Mouse (Mus musculus) intestine, postnatal 0 days (tissue): ENCODE data around the gene Krt90. TPM values are rescaled to one million over a fixed set of nuclear protein-coding genes. Genes with fewer than 3 reads are reported as not detected.
A peak's percentile ranks its signal among the peaks of the same experiment; 100 is the strongest.
"Not testable (repeated sequence)": the region's sequence is repeated elsewhere in the genome, so short reads cannot be mapped to it uniquely, and the experiment has no call there.

Experiments used
- ATAC-seq: fragments of 200-750 bp; cut with Nextera tagmentation; 2 replicates; pipeline ENCODE4 v1.8.0; 2017; ENCODE audit warnings: mild to moderate bottlenecking, moderate TSS enrichment, moderate library complexity
- H3K27ac ChIP-seq: fragments of 300-500 bp; sonication (generic); 2 replicates; pipeline ENCODE4 v1.5.1; 2014; ENCODE audit warnings: mild to moderate bottlenecking, low read depth, low read length, moderate library complexity
- H3K27me3 ChIP-seq: fragments of 300-500 bp; sonication (generic); replicated peaks from 2 replicates; pipeline ENCODE4 v1.6.1; 2014; ENCODE audit warnings: low read length, mixed read lengths; ENCODE audit not compliant: control insufficient read depth, insufficient read depth
- H3K36me3 ChIP-seq: fragments of 300-500 bp; sonication (generic); 2 replicates; pipeline ENCODE4 v1.6.1; 2014; ENCODE audit warnings: mild to moderate bottlenecking, moderate library complexity; ENCODE audit not compliant: control insufficient read depth, insufficient read depth
- H3K4me1 ChIP-seq: fragments of 300-500 bp; sonication (generic); replicated peaks from 2 replicates; pipeline ENCODE4 v1.6.1; 2014; ENCODE audit warnings: antibody characterized with exemption, low read length, mixed read lengths; ENCODE audit not compliant: control insufficient read depth, insufficient read depth
- H3K4me2 ChIP-seq: fragments of 300-500 bp; sonication (generic); replicated peaks from 2 replicates; pipeline ENCODE4 v1.6.1; 2014; ENCODE audit warnings: low read depth, mild to moderate bottlenecking, moderate library complexity
- H3K4me3 ChIP-seq: fragments of 300-500 bp; sonication (generic); 2 replicates; pipeline ENCODE4 v1.5.1; 2014; ENCODE audit warnings: low read depth, low read length
- H3K9ac ChIP-seq: fragments of 300-500 bp; sonication (generic); 2 replicates; pipeline ENCODE4 v1.6.1; 2014; ENCODE audit warnings: mild to moderate bottlenecking, low read depth, low read length
- H3K9me3 ChIP-seq: fragments of 300-500 bp; sonication (generic); 2 replicates; pipeline ENCODE4 v1.6.1; 2016; ENCODE audit warnings: mixed run types; ENCODE audit not compliant: control insufficient read depth
- CTCF ChIP-seq: sonication (generic); IDR thresholded peaks from 2 replicates; pipeline ENCODE4 v1.5.1; 2016; ENCODE audit warnings: low read depth, mild to moderate bottlenecking, control low read depth, antibody characterized with exemption, moderate library complexity
- WGBS: fragments of 180-500 bp; shearing (Covaris S2); extraction: QIAGEN DNeasy Blood & Tissue Kit; methylation state at CpG from one replicate; pipeline ENCODE4 v1.1.7; 2014; 5-methylcytosine and 5-hydroxymethylcytosine counted together
- microRNA-seq: library from miRNA; unstranded; fragments of <30 nt; microRNA quantifications from one replicate; pipeline ENCODE4, GENCODE M21; 2016
- polyA plus RNA-seq: library from polyadenylated mRNA; unstranded; fragments of >200 nt; fragmentation: Nextera tagmentation; extraction: Ambion mirVana; gene quantifications from 2 replicates; pipeline ENCODE4 v1.2.1, GENCODE M21; 2015

Krt90 gene
- polyA plus RNA-seq, 1 experiment from 2014 or later = 0.20 TPM

DNA sequence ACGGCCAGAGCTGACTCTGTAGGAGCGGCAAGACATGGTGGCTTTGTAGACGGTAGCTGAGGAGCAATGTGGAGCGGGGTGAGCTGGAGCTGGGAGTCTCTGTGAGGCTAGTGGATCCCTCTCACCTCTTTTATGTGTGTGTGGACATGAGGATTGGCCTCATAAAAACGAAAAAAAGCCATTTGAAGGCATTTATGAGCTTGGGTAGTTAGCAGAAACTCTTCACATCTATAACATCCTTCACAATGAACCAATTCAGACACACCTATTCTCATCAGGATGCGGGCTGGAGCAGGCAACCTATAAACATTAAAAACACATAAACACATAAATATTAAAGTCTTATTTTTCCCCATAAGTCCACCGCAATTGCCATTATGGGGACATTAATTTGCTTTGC, 30.0 kb downstream of the Krt90 start, which contains the start of gene Krt84:
TSS of gene Krt84 (minus strand) at position 101 of the 400 bp plus-strand sequence.
- no peak within 1 kb of the TSS for H3K27ac ChIP-seq
- no peaks in the 10 kb centered on the region for H3K9me3 ChIP-seq
- no peak within 1 kb of the TSS for H3K9ac ChIP-seq
- TF ChIP-seq CTCF = no peak
- no peak within 1 kb of the TSS for H3K4me2 ChIP-seq
- H3K36me3 ChIP-seq = no peaks in the 10 kb centered on the region
- H3K27me3 ChIP-seq = no peaks in the 10 kb centered on the region
- no peaks in the 10 kb centered on the region for H3K4me1 ChIP-seq
- ATAC-seq = no peak
- H3K4me3 ChIP-seq = no peak within 1 kb of the TSS
- 79% methylated on average over 7 of the region's 7 CpGs for WGBS

DNA sequence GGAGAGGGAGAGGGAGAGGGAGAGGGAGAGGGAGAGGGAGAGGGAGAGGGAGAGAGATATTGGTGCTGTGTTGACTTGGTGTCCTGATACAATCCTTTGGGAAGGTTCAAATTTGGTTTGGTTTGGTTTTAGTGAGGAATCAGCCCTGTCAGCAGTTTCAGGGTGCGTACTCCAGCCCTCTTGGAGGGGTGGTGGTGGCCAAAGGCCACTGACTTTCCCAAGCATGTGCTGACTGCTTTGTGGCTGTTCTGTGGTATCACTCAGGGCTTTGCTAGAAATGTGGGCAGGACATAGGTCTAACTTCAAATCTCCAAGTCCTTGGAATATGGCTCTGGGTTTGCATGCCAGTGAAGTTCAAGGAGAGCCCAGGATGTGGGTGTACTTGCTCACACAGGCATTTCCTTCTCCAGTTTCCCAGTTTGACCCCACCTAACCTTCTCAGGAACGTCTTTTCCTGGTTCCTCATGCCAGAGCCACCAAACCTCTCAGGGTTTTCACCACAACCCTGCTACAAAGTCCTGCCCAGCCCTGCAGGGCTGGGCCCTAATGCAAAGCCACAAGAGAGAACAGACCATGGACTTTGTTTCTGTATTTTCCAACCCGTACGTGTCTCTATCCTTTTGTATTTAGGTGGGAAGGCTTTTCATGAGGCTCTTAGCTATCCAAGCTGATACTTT, 40.1 kb downstream of the Krt90 start:
- H3K4me1 ChIP-seq = no peaks in the 10 kb centered on the region
- H3K4me3 ChIP-seq = no peak overlapping the region
- H3K9ac ChIP-seq = no peak overlapping the region
- H3K27me3 ChIP-seq = no peaks in the 10 kb centered on the region
- no peaks in the 10 kb centered on the region for H3K9me3 ChIP-seq
- H3K27ac ChIP-seq = no peak overlapping the region
- peak; percentile 88 for ATAC-seq
- WGBS = 33% methylated on average over 4 of the region's 4 CpGs
- H3K36me3 ChIP-seq = no peaks in the 10 kb centered on the region
- TF ChIP-seq CTCF = no peak
- H3K4me2 ChIP-seq = no peak overlapping the region

DNA sequence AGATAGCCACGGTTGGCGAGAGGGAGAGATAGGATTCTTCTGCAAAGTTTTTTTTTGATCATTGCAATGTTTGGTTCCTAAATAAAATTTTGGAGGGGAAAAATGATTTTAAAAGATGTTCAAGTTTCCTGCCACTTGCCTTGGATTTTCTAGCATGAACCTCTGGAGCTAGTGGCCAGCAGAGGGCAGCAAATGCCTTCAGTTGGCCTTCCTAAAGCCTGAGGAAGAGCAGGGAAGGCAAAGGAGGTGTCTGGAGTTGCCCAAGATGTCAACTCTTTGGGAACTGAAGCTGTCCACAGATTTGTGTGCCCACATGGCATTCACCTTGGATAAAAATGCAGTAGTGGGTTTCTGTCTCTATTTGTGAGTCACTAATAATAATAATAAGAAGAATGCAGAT, 43.0 kb downstream of the Krt90 start:
- no peaks in the 10 kb centered on the region for H3K36me3 ChIP-seq
- ATAC-seq = no peak
- H3K9me3 ChIP-seq = no peaks in the 10 kb centered on the region
- H3K27ac ChIP-seq = no peak overlapping the region
- WGBS = 18% methylated on average over 2 of the region's 2 CpGs
- H3K9ac ChIP-seq = no peak overlapping the region
- no peak overlapping the region for H3K4me2 ChIP-seq
- no peaks in the 10 kb centered on the region for H3K27me3 ChIP-seq
- H3K4me1 ChIP-seq = no peaks in the 10 kb centered on the region
- peak; percentile 93 for TF ChIP-seq CTCF
- no peak overlapping the region for H3K4me3 ChIP-seq

DNA sequence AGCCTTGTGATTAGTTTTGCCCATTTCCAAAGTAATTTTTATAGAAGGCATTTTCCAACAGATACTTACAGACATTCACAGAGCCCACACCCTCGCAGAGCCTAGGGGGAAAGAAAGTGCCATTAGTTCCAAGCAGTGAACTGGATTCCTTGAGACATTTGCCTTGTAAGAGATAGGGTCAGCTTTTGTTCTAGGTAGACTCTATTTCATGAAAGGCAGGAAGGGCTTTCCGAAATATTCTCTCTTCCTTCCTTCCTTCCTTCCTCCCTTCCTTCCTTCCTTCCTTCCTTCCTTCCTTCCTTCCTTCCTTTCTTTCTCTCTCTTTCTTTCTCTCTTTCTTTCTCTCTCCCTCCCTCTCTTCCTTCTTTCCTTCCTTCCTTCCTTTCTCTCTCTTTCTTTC, 45.6 kb downstream of the Krt90 start, which contains the start of gene Gm49425:
TSS of gene Gm49425 (minus strand) at position 101 of the 400 bp plus-strand sequence.
- H3K9ac ChIP-seq, H3K4me3 ChIP-seq, H3K4me2 ChIP-seq, H3K27me3 ChIP-seq, ATAC-seq, H3K9me3 ChIP-seq, H3K4me1 ChIP-seq, H3K27ac ChIP-seq, H3K36me3 ChIP-seq: not testable (repeated sequence)
- 71% methylated on average over 2 of the region's 2 CpGs for WGBS

DNA sequence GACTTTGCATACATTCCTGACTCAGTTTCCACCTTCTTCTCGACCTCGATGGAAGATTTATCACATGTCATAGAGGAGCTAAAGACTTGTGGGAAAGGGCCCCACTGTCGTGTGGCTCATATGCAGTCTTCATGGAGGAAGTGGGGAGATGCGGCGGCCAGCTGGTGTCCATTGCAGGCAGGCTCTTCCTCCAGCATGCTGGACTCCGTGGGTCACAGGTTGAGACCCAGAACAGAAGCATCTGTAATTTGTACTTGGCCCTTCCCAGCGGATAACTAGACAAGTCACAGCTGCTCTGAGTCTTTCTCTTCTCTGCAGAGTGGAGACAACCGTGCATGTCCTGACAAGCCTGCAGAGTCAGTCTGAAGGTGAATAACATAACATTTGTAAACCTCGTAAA, 54.5 kb downstream of the Krt90 start:
- WGBS = 67% methylated on average over 9 of the region's 9 CpGs
- Histone ChIP-seq H3K27me3 (no peaks in the 10 kb centered on the region), H3K9me3 (no peaks in the 10 kb centered on the region), H3K4me2 (no peak overlapping the region), H3K36me3 (no peaks in the 10 kb centered on the region), H3K4me3 (no peak overlapping the region), H3K9ac (no peak overlapping the region), H3K4me1 (no peaks in the 10 kb centered on the region), H3K27ac (no peak overlapping the region)
- no peak for ATAC-seq
- TF ChIP-seq CTCF = no peak

DNA sequence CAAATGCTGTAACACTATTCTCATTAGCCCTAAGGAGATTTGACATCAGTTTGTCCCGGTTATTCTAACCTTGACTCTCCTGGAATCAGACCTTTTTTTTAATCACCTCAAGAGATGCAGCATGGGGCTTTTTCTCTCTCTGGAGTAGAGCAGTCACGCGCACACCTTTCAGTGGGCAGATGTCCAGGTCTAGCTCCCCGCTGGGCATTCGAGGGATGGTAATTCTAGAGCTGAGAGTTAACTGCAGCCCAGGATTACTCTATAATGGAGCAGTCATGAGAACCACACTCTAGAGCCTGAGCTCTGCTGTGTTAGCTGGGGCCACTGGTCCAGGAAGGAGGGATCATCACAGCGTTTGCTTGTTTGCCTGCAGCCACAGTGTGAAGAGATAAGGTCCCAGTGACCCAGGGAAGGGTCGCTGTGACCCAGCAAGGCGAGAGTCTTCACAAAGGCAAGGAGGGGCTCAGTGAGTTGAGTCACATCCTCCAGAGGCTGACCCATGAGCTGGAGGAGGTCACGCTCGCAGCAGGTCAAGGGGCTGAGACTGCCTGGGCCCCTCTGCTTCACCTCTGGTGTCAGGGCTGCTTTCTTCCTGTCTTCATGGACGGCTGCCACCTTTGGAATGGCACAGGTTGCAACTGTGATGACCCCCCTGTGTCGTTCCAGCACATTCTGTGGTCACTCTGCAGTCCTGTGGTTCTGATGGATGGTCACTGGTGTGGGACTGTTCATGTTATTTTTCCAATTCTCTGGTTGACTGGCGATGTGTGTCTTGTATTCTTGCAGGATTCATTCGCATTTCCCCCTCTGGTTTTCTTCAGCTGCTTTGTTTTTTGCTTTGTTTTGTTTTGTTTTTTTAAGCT, 55.6 kb downstream of the Krt90 start:
- H3K4me2 ChIP-seq = no peak overlapping the region
- no peak overlapping the region for H3K27ac ChIP-seq
- TF ChIP-seq CTCF = no peak
- 49% methylated on average over 14 of the region's 14 CpGs for whole genome bisulfite sequencing
- no peaks in the 10 kb centered on the region for H3K27me3 ChIP-seq
- H3K4me3 ChIP-seq = no peak overlapping the region
- H3K9me3 ChIP-seq = no peaks in the 10 kb centered on the region
- H3K4me1 ChIP-seq = no peaks in the 10 kb centered on the region
- H3K36me3 ChIP-seq = no peaks in the 10 kb centered on the region
- no peak for ATAC-seq
- H3K9ac ChIP-seq = no peak overlapping the region

Small RNA genes lying within 50 kb of the gene (microRNA-seq; reads per million reads assigned to microRNA genes)
- gene Gm44393 (not detected), gene Gm44460 (not detected)

Other genes starting within 250 kb of the Krt90 start
- 0.40 and 0.61 TPM in 2 replicates for gene Krt80, start 192.8 kb downstream of the Krt90 start, polyA plus RNA-seq
- gene Krt7, start 151.9 kb downstream of the Krt90 start, polyA plus RNA-seq = 86.1 and 89.0 TPM in 2 replicates
- 0.16 TPM in 2 replicates for gene Krt87, start 124.1 kb downstream of the Krt90 start, polyA plus RNA-seq
- not detected in 2 replicates for gene Krt88, start 115.2 kb downstream of the Krt90 start, polyA plus RNA-seq
- not detected in 2 replicates for gene Krt81, start 99.2 kb downstream of the Krt90 start, polyA plus RNA-seq
- not detected in 2 replicates for gene Krt86, start 89.5 kb downstream of the Krt90 start, polyA plus RNA-seq
- gene Krt83, start 71.4 kb downstream of the Krt90 start, polyA plus RNA-seq = not detected in 2 replicates
- not detected in 2 replicates for gene Gm49425, start 45.7 kb downstream of the Krt90 start, polyA plus RNA-seq
- 0.21 TPM in 1 of 2 replicates, not detected in the other for gene Krt84, start 30.1 kb downstream of the Krt90 start, polyA plus RNA-seq
- not detected in 2 replicates for gene Krt82, start 12.3 kb downstream of the Krt90 start, polyA plus RNA-seq
- gene Krt75, start 11.0 kb upstream of the Krt90 start, polyA plus RNA-seq = not detected in 2 replicates
- 0.07 TPM in 1 of 2 replicates, not detected in the other for gene Gm5414, start 65.2 kb upstream of the Krt90 start, polyA plus RNA-seq
- gene Gm5478, start 84.4 kb upstream of the Krt90 start, polyA plus RNA-seq = not detected in 2 replicates
- 0.34 TPM in 1 of 2 replicates, not detected in the other for gene Krt6b, start 117.3 kb upstream of the Krt90 start, polyA plus RNA-seq
- gene Krt6a, start 131.4 kb upstream of the Krt90 start, polyA plus RNA-seq = 0.25 TPM in 2 replicates
- 0.08 TPM in 1 of 2 replicates, not detected in the other for gene Krt5, start 149.9 kb upstream of the Krt90 start, polyA plus RNA-seq
- not detected in 2 replicates for gene Krt71, start 180.2 kb upstream of the Krt90 start, polyA plus RNA-seq
- gene Krt72, start 223.5 kb upstream of the Krt90 start, polyA plus RNA-seq = not detected in 2 replicates
- gene Krt73, start 239.4 kb upstream of the Krt90 start, polyA plus RNA-seq = not detected in 2 replicates